Mouse (Mus musculus): ENCODE measurements around the gene Hes1.

Gene Hes1

DNA sequence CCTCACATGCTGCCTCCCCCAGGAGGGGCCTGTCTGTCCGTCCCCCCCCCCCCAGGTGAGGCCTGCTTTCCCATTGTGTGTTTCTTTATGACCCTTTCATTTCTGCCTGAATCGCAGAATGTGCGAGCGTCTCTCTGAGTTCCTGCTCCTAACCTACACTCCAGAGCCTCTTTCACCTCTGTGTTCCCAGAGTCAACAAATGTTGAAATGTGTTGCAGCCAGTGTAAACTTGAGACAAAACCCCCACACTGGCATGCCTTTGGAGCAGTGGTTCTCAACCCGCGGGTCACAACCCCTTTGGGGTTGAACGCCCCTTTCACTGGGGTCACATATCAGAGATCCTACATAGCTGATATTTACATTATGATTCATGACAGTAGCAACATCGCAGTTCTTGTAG, 49.6 kb downstream of the Hes1 start:
- no peak for DNase-seq (ENCODE audit: low read depth in 2 of 2, low spot score in 2 of 2)

DNA sequence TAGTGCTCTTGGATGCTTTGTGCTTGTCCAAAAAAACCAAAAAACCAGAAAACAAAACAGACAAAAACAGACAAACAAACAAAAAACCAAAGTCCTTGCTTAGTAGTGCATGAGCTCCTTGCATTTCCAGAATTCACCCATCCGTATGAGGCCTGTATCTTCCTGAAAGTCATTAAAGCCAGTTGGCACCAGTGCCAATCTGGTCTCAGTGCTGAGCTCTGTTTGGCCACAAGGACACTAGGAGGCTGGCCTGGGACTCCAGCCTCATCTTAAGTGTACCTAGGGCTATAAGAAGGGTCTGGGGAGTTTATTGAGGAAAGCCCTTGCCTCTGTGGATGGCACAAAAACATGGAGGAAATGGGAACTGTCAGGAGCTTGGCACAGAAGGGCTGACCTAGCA, 50.3 kb downstream of the Hes1 start:
- DNase-seq (ENCODE audit: low read depth in 2 of 2, low spot score in 2 of 2): no peak
